Mouse (Mus musculus) brain, adult 2 months (tissue): ENCODE results near the gene Acsf2.
A peak's percentile ranks its signal among the peaks of the same experiment; 100 is the strongest.

Experiments used
- DNase-seq: peaks from one replicate; pipeline ENCODE4 v3.0.0; 2011; ENCODE audit warnings: low read depth, low spot score

Acsf2 gene

GRCm38 (mm10) chr11:94598437-94599120, 3.1 kb downstream of the Acsf2 start:
- no peak for DNase-seq

DNA sequence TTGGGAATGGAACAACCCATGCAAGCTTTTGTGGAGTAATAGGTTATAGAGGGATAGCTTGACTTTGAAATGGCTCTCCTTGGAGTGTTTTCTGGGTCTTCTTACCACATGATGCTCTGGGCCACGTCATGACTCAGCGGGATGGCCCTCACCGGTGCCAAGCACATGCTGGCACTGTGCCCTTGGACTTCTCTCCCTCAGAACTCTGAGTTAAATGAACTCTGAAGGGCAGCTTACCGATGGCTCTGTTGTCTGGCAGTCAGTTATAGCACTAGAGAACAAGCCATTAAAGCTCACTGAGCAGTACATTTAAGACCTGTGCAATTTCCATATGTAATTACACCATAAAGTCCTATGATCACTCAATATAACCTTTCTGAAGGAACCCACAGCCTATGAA, 4.4 kb downstream of the Acsf2 start:
- DNase-seq = no peak

- DNase-seq = no peak
These were observed 5.3 kb downstream of the Acsf2 start for GRCm38 (mm10) chr11:94596311-94596852.

DNA sequence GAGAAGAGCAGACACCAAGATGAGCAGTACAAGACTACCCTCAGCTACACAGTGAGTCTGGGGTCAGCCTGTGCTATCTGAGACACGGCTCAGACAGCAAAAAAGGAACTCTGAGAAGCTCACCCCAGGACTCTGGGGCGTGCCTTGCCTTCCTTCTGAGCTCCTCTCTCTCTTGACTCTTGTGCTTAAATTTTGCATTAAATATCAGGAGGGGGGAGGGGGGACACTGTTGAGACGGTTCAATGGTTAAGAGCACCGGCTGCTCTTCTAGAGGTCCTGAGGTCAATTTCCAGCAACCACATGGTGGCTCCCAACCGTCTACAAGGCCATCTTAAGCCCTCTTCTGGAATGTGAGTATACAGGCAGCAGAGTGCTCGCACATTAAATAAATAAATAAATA, 14.2 kb downstream of the Acsf2 start:
- no peak for DNase-seq

DNA sequence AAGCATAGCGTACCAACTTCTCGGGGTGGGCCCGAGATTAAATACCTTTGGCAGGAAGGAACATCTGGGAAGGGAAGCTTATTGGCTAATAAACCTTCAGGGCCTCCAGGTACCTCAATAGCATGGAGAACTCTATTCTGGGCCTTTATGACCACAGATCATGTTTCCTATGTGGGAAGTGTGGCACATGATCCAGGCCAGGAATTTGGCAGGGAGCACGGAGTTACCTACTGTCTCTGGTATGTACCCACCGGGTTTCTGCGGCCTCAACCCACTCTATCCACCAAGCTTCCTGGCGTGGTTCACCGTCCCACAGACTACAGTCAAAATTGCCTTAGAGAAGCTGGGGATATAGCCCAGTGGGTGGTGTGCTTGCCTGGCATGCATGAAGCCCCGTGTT, 16.6 kb downstream of the Acsf2 start:
- DNase-seq = no peak

DNA sequence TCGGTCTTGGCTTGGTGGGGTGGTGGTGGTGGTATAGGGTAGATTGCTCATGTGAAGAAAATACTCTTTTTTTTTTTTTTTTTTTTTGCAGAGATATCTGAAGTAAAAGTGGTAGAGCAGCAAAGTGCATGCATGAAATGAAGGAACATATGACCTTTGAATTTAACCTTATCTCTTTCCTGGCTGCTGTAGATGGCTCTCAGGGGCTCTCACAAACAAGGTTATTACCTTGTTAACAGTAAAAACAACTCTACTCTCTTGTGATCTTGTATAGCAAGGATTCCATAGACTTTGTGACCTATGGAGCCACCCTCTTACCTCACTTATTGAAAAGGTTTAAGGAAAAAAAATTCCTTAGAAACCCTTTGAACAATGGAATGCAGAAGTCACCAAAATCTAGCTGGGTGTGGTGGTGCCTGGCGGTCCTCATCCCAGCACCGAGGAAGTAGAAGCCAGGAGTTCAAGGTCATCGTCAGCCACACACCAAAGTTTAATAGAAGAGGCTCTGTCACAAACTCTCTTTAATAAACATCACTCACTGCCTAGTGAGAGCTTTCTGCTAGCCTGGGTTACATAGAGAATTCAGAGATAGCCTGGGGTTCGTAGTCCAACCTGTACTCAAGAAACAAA, 21.4 kb downstream of the Acsf2 start:
- no peak for DNase-seq

- peak; percentile 49 for DNase-seq
These were observed 25.3 kb downstream of the Acsf2 start for GRCm38 (mm10) chr11:94576361-94576760.

DNA sequence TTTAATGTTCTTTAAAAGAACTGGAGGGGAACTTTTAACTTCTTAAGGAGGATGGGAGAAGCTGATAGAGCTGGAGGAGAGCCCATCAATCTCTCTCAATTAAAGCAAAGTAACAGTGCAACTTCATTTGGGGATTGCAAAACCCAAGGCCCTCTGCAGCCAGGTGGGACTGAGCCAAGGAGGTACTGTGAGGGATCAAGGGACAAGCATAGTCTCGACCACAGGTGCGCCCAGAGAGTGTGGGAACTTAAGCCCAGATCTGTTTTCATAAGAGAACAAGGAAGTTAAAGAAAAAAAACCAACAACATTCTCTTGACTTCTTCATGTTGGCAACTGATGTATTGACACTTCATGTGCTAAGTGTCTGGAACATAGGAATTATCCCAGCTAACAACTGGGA, 26.6 kb downstream of the Acsf2 start:
- DNase-seq = no peak

GRCm38 (mm10) chr11:94574560-94574959, 27.1 kb downstream of the Acsf2 start:
- no peak for DNase-seq

- no peak for DNase-seq
These were observed 29.8 kb downstream of the Acsf2 start for GRCm38 (mm10) chr11:94571850-94572249.

- DNase-seq = no peak
These were observed 31.1 kb downstream of the Acsf2 start for GRCm38 (mm10) chr11:94570612-94571011.

GRCm38 (mm10) chr11:94567326-94567725, 34.3 kb downstream of the Acsf2 start:
- no peak for DNase-seq

DNA sequence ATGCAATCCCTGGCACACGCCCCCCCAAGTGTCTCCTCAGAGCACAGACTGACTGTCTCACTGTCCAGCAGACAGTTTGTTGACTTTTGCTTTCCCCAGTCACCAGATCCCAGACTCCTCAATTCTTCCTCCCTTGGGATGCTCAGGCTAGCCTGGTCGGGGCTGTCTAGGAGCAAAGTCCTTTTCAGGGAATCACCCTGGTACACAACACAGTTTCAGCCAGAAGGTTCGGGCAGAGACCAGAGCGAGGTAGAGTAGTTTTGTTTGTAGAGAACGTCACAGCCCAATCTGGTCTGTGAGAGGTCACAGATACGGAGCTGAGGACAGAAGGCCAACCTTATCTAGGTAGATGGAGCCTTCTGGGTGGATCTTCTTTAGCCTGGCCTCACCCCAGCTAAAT, 35.1 kb downstream of the Acsf2 start:
- DNase-seq = no peak

GRCm38 (mm10) chr11:94565151-94565479, 36.6 kb downstream of the Acsf2 start:
- DNase-seq = no peak

DNA sequence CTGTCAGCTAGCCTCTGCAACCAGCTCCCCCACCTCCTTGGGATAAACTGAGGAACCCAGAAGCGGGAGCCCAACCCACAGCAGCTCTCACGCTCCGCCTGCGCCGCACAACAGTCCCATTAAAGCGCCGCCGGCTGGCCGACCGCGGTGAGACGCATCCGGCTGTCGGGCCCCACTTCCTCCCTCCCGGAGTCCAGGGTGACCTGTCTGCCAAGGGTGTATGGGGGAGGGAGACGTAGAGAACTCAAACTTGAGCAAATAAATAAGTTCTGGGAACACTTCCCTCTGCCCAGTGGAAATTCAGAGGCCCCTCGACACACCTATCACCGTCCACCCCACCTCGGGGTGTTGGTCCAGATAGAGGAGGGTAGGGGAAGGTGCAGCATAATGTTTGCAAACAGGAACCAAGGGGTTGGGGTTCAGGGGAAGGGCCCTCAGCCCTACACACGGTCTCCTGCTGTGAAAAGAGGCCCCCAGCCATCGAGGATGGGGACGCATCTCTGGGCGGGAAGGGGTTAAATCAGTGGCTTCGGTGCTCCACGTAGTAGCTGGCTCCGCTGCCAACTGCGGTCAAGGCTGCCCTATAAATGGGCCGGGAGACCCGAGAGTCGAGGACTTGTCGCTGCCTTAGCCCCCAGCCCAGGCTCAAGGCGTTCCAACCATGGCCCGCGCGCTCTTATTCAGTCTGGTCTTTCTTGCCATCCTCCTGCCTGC, 37.1 kb downstream of the Acsf2 start, which contains the start of gene Chad:
Gene Chad (plus strand): TSS at position 611 of the 714 bp plus-strand sequence.
- no peak for DNase-seq

DNA sequence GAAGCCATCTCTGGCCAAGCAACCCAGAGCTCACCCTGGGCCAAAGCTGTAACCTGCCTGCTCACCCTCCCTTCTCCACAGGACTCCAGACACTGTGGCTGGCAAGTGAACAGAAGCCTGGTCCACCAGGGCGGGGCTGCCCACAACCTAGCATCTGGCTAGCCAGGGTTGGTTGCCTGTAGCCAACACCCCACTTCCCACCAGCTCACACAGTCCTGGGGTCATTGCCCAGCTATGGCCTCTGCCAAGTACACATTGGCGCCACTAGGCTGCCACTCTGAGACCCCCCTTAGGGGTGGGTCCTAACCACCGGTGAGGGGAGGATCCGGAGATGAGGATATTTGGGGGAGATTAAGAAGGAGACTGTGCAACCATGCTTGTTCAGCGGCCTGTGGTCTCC, 37.9 kb downstream of the Acsf2 start:
- no peak for DNase-seq

DNA sequence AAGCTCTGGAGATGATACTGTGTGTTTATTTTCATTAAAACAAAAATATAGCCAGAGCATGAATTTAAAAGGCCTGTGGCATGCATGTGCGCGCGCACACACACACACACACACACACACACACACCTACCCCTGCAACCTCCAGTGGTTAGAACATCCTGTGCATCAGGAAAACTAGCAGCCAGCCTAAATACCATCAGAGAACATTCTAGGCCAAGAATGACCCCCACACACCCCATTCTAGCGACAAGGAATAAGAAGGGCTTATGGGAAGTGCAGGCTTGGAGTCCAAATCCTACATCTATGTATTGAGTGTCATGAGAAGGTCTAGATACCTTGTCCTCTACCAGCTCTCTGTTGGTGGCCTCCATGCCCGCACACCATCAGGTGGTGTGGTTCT, 38.3 kb downstream of the Acsf2 start:
- DNase-seq = no peak

DNA sequence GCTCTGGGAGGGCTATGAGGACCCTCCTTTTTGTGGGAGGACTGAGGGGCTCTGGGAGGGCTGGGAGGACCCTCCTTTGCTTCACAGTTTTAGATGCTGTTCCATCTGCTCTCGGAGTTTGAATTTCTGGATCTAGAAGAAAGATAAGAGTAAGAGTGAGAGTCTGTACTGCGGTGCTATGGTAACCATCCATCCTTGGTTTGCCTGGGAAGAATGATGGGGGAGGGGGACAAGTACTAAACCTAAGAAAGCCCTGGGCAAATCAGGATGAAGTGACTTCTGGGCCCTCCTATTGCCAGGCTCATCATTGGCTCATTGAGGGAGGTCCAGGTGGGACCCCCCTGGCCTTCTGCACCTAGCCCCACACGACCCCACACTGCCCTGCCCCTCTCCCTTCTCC, 43.4 kb downstream of the Acsf2 start:
- peak; percentile 58 for DNase-seq

- no peak for DNase-seq
These were observed 51.3 kb downstream of the Acsf2 start for GRCm38 (mm10) chr11:94550442-94550744.

- peak; percentile 66 for DNase-seq
These were observed 51.8 kb downstream of the Acsf2 start for GRCm38 (mm10) chr11:94549691-94550441.

GRCm38 (mm10) chr11:94548888-94549690, 52.6 kb downstream of the Acsf2 start, which contains the start of gene Rsad1:
Gene Rsad1, minus strand, starts transcription at chr11:94549255.
- DNase-seq = peak; percentile 97
